In the genomic region with DNA sequence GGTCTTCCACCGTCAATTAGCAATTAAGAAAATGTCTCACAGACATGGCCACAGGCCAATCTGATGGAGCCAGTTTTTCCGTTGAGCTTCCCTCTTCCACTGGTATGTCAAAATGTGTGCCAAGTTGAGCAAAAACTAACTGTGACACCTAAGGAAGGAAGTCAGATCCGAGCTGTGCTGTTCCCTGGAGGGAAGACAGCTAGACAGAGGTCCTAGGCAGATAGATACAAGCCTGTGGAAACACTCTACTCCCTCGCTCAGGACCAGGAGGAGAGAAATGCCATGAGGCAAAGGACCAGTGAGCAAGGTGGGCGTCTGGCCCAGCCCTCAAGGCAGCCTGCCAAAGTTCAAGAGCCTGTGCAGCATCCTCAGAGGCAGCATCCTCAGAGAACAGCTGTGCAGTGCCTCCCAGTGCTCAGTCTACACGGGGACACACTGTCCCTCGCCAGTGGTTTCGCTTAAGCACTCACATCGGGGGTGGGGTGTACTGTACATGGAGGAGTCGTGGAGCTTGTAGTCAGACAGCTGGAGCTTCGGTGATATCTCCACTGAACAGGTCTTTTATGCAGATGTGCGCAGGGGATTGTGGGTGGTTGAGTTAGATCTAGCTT, we compare ENCODE assay signal across 9 mouse cellular contexts. TPM values are rescaled to one million over a fixed set of nuclear protein-coding genes. Genes with fewer than 3 reads are reported as not detected.
DNase-seq lines count a peak whose midpoint lies in the region; ATAC-seq and TF ChIP-seq lines count a peak whose summit lies in the region.
"Had no signal": no experiment of that assay in that cellular context is flagged by ENCODE, and none has a peak within 500 bp of the region (broad histone marks: within the 10 kb centered on the region; RNA-seq: fewer than 3 reads in every experiment).

No protein-coding gene starts in this region.

- no peak for TF ChIP-seq CTCF in kidney, adult 2 months (conservative IDR thresholded peaks at IDR 0.05; ENCODE audit: insufficient read depth, insufficient read length, low read depth, low read length)

- H3K27me3 ChIP-seq in heart, embryonic 11.5 days (ENCODE audit: control insufficient read depth, insufficient read depth, low read length), result no peaks in the 10 kb centered on the region
- H3K27me3 ChIP-seq in kidney, adult 2 months (replicated peaks; ENCODE audit: control insufficient read depth, insufficient read depth, low read length), result no peaks in the 10 kb centered on the region
- H3K27me3 ChIP-seq in liver, embryonic 16.5 days (ENCODE audit: control insufficient read depth, insufficient read depth, low read depth, low read length), result no peaks in the 10 kb centered on the region
- H3K27me3 ChIP-seq: Patski had no signal

- no peak overlapping the region for H3K4me3 ChIP-seq in heart, embryonic 11.5 days (ENCODE audit: low read depth, low read length)
- no peak overlapping the region for H3K4me3 ChIP-seq in kidney, adult 2 months (ENCODE audit: insufficient read depth, low read depth, low read length)
- 0 out of 2 replicates have a peak overlapping the region, but pooled peaks have one; percentile 5 for H3K4me3 ChIP-seq in liver, embryonic 16.5 days (ENCODE audit: low read depth, low read length)

- H3K9ac ChIP-seq in heart, embryonic 11.5 days (ENCODE audit: low read depth, low read length), result no peak overlapping the region
- H3K9ac ChIP-seq in liver, embryonic 16.5 days (ENCODE audit: low read depth, low read length), result 0 out of 2 replicates have a peak overlapping the region, but pooled peaks have one; percentile 13

- no peak overlapping the region for H3K27ac ChIP-seq in heart, embryonic 11.5 days (ENCODE audit: low read depth, low read length)
- H3K27ac ChIP-seq in kidney, adult 2 months (ENCODE audit: insufficient read depth, low read depth, low read length), result no peak overlapping the region
- H3K27ac ChIP-seq in liver, embryonic 16.5 days (ENCODE audit: low read length), result no peak overlapping the region

- no peak for TF ChIP-seq POLR2A in kidney, adult 2 months (IDR thresholded peaks at IDR 0.05; ENCODE audit: low read depth, low read length)

- DNase-seq in heart, adult 11 months, result peak; percentile 97
- peak; percentile 49 for DNase-seq in Muller cell, postnatal 12 days (ENCODE audit: inconsistent ontology term)
- DNase-seq in gastrocnemius, postnatal 25 days, result peak; percentile 21
- DNase-seq in kidney, adult 2 months, result peak; percentile 69
- peak; percentile 32 for DNase-seq in right cerebral cortex, postnatal 4 days

- no peaks in the 10 kb centered on the region for H3K9me3 ChIP-seq in heart, embryonic 11.5 days (replicated peaks; ENCODE audit: control insufficient read depth, low read length)
- no peaks in the 10 kb centered on the region for H3K9me3 ChIP-seq in liver, embryonic 16.5 days (replicated peaks; ENCODE audit: control insufficient read depth, low read length)

- no peaks in the 10 kb centered on the region for H3K4me1 ChIP-seq in heart, embryonic 11.5 days (ENCODE audit: control insufficient read depth, insufficient read depth, low read length)
- no peaks in the 10 kb centered on the region for H3K4me1 ChIP-seq in kidney, adult 2 months (ENCODE audit: control insufficient read depth, insufficient read depth, low read length)
- peaks cover 6% of the 10 kb centered on the region; the same call in 1 of the 2 replicates for H3K4me1 ChIP-seq in liver, embryonic 16.5 days (ENCODE audit: control insufficient read depth, low read depth, low read length)

- ATAC-seq in heart, embryonic 11.5 days (replicated peaks; ENCODE audit: insufficient number of reproducible peaks, low FRiP score, low TSS enrichment), result no peak; the same call in 1 of the 2 replicates
- peak; percentile 90 for ATAC-seq in liver, embryonic 16.5 days (ENCODE audit: low read depth)
- ATAC-seq in inflammation-experienced regulatory T-cells, adult 6 months, result no peak
- ATAC-seq: Patski had no signal

- peaks cover 7% of the 10 kb centered on the region for H3K36me3 ChIP-seq in heart, embryonic 11.5 days (ENCODE audit: control insufficient read depth, insufficient read depth, low read length)
- no peaks in the 10 kb centered on the region for H3K36me3 ChIP-seq in kidney, adult 2 months (ENCODE audit: control insufficient read depth, insufficient read depth, low read length)
- H3K36me3 ChIP-seq in liver, embryonic 16.5 days (ENCODE audit: control insufficient read depth, insufficient read depth), result no peaks in the 10 kb centered on the region

- H3K4me2 ChIP-seq in heart, embryonic 11.5 days, result no peak overlapping the region
- peak overlapping the region; percentile 38 for H3K4me2 ChIP-seq in liver, embryonic 16.5 days (ENCODE audit: low read depth, low read length)

- WGBS in heart, embryonic 11.5 days (ENCODE audit: insufficient replicate concordance), result 73% methylated on average over 12 of the region's 12 CpGs
- WGBS in kidney, adult 2 months, result 53% methylated on average over 12 of the region's 12 CpGs
- 38% methylated on average over 12 of the region's 12 CpGs for WGBS in liver, embryonic 16.5 days (ENCODE audit: insufficient replicate concordance)

RNA-seq across cellular contexts. Expression of a gene that starts 36.6 kb away (rescaled TPM):
- 74.8 and 78.7 TPM in 2 replicates for polyA plus RNA-seq in heart, embryonic 11.5 days (2014; fragmentation: Nextera tagmentation; extraction: Ambion mirVana)
- 10 to 100 TPM; 31.9 to 33.5 TPM for total RNA-seq in gastrocnemius, postnatal 25 days (2021)
- 28.5 and 30.8 TPM in 2 replicates for polyA plus RNA-seq in kidney, adult 2 months (2012; rRNA removed)
- 31.7 and 34.3 TPM in 2 replicates for polyA plus RNA-seq in liver, embryonic 16.5 days (2015; fragmentation: Nextera tagmentation; extraction: Ambion mirVana)
- 10 to 100 TPM; 31.5 to 34.9 (median 33.0) TPM for polyA plus RNA-seq in inflammation-experienced regulatory T-cells, adult 6 months (2017; shearing (Covaris generic))

RNA-seq across cellular contexts. Expression of a gene that starts 53.1 kb away (rescaled TPM):
- 1.2 and 2.5 TPM in 2 replicates for polyA plus RNA-seq in heart, embryonic 11.5 days (2014; fragmentation: Nextera tagmentation; extraction: Ambion mirVana)
- total RNA-seq in gastrocnemius, postnatal 25 days (2021), result under 1 TPM; 0.32 to 0.43 TPM
- 0.91 and 0.95 TPM in 2 replicates for polyA plus RNA-seq in kidney, adult 2 months (2012; rRNA removed)
- 0.14 and 0.39 TPM in 2 replicates for polyA plus RNA-seq in liver, embryonic 16.5 days (2015; fragmentation: Nextera tagmentation; extraction: Ambion mirVana)
- 1 to 10 TPM in 2 of 3 experiments, under 1 TPM in 1; 0.29 to 1.8 (median 1.1) TPM for polyA plus RNA-seq in inflammation-experienced regulatory T-cells, adult 6 months (2017; shearing (Covaris generic))

Comparison
In these comparisons a context has a peak if more than half of its experiments do, and no peak if none do; other contexts are left out.
1. DNase-seq: peak in every context shown above with its lines; median percentile 97 in heart, adult 11 months; 69 in kidney, adult 2 months; 49 in Muller cell, postnatal 12 days; 32 in right cerebral cortex, postnatal 4 days; 21 in gastrocnemius, postnatal 25 days.